Mouse (Mus musculus): ENCODE measurements around the gene Cacna2d1.

GRCm38 (mm10) chr5:15993252-15993944 is 58.9 kb downstream of the Cacna2d1 start:
- TF ChIP-seq POLR2A (IDR thresholded peaks at IDR 0.05; ENCODE audit: insufficient read length, low read depth) (no peak), CEBPB (IDR thresholded peaks at IDR 0.05; ENCODE audit: insufficient read depth, poor library complexity, severe bottlenecking) (no peak), USF1 (IDR thresholded peaks at IDR 0.05; ENCODE audit: low read depth) (no peak), MYOD1 (IDR thresholded peaks at IDR 0.05; ENCODE audit: control insufficient read depth in 1 of 3, insufficient read length in 2 of 3, low read depth in 2 of 3) (no peak), TCF12 (IDR thresholded peaks at IDR 0.05; ENCODE audit: insufficient read depth, poor library complexity, severe bottlenecking) (no peak), POLR2AphosphoS2 (IDR thresholded peaks at IDR 0.05; ENCODE audit: insufficient read length, low read depth) (no peak), SRF (IDR thresholded peaks at IDR 0.05; ENCODE audit: control insufficient read depth, insufficient read length, low read depth) (no peak)
